Mouse (Mus musculus) limb, embryonic 11.5 days (tissue): ENCODE measurements around the gene Man2a2. TPM values are rescaled to one million over a fixed set of nuclear protein-coding genes. Genes with fewer than 3 reads are reported as not detected.

Experiments used
- ATAC-seq: fragments of 200-750 bp; cut with Nextera tagmentation; 2 replicates; pipeline ENCODE4 v1.8.0; 2017; ENCODE audit warnings: low read depth; ENCODE audit not compliant: insufficient number of reproducible peaks, low FRiP score, low TSS enrichment
- DNase-seq: peaks from one replicate; pipeline ENCODE4 v3.0.0-alpha.2; 2015; ENCODE audit warnings: low spot score
- H3K27ac ChIP-seq: fragments of 300-500 bp; sonication (generic); replicated peaks from 2 replicates; pipeline ENCODE4 v1.5.1; 2014; ENCODE audit warnings: low read depth, mild to moderate bottlenecking, low read length
- H3K27me3 ChIP-seq: fragments of 300-500 bp; sonication (generic); 2 replicates; pipeline ENCODE4 v1.6.1; 2014; ENCODE audit warnings: mild to moderate bottlenecking, low read length, mixed read lengths; ENCODE audit not compliant: control insufficient read depth, insufficient read depth
- H3K36me3 ChIP-seq: fragments of 300-500 bp; sonication (generic); 2 replicates; pipeline ENCODE4 v1.6.1; 2014; ENCODE audit warnings: mild to moderate bottlenecking, low read length, moderate library complexity, mixed read lengths; ENCODE audit not compliant: control insufficient read depth, insufficient read depth
- H3K4me1 ChIP-seq: fragments of 300-500 bp; sonication (generic); 2 replicates; pipeline ENCODE4 v1.6.1; 2014; ENCODE audit warnings: low read length, mixed read lengths; ENCODE audit not compliant: control insufficient read depth, insufficient read depth
- H3K4me2 ChIP-seq: fragments of 300-500 bp; sonication (generic); 2 replicates; pipeline ENCODE4 v1.6.1; 2014; ENCODE audit warnings: low read depth, mild to moderate bottlenecking, moderate library complexity; ENCODE audit not compliant: severe bottlenecking
- H3K4me3 ChIP-seq: fragments of 300-500 bp; sonication (generic); 2 replicates; pipeline ENCODE4 v1.5.1; 2014; ENCODE audit warnings: low read depth, low read length
- H3K9ac ChIP-seq: fragments of 300-500 bp; sonication (generic); 2 replicates; pipeline ENCODE4 v1.6.1; 2014; ENCODE audit warnings: mild to moderate bottlenecking, low read length
- H3K9me3 ChIP-seq: fragments of 300-500 bp; sonication (generic); 2 replicates; pipeline ENCODE4 v1.6.1; 2016; ENCODE audit warnings: low read length; ENCODE audit not compliant: control insufficient read depth
- WGBS: fragments of 180-500 bp; shearing (Covaris S2); extraction: QIAGEN DNeasy Blood & Tissue Kit; methylation state at CpG from one replicate; pipeline ENCODE4 v1.1.7; 2014; 5-methylcytosine and 5-hydroxymethylcytosine counted together
- polyA plus RNA-seq: library from polyadenylated mRNA; unstranded; fragments of >200 nt; fragmentation: Nextera tagmentation; extraction: Ambion mirVana; gene quantifications from 2 replicates; pipeline ENCODE4 v1.2.1, GENCODE M21; 2014

The Man2a2 gene
- polyA plus RNA-seq, 1 experiment from 2014 or later, result 12.5 TPM

DNA sequence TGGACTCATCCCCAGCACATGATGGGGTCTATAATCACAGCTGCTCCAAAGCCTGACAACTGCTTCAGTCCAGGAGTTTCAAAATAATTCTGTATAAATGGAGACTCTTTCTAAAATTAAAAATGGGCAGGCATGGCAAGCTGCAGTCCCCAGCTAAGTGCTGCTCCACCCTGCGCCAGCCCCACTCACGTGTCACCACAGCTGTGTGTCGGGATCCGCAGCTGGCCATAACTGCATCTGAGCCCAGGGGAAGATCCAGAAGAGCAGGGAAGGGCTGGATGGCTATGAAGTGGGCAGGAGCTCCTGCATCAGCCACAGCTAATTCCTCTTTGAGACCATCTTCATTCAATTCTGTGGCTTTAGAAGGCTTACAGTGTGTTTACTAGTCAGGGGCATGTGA lies 52.5 kb downstream of the Man2a2 start:
- 92% methylated on average over 4 of the region's 4 CpGs for WGBS

DNA sequence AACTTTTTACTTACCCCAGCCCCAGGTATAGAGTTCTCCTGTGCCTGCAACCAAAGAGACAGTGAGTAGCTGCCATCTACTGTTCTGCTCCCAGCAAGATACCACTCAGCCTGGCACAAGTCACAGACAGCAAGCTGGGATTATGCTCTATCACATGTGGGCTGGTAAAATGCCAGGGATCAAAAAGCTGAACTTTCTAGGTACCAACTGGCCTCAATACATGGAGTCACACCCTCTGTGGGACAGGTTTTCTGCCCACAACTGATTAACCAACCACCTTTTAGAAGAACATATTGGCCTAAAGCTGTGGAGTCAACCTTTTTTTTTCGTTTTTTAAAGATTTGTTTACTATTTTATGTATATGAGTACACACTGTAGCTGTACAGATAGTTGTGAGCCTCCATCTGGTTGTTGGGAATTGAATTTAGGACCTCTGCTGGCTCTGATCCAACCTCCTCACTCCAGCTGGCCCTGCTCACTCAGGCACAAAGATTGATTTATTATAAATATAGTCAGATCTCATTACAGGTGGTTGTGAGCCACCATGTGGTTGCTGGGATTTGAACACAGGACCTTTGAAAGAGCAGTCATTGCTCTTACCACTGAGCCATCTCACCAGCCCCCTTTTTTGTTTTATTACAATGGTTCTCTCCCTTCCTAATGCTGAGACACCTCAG lies 53.6 kb downstream of the Man2a2 start:
- Histone ChIP-seq H3K4me2 (no peak overlapping the region), H3K36me3 (peaks cover 21% of the 10 kb centered on the region), H3K9me3 (no peaks in the 10 kb centered on the region), H3K9ac (no peak overlapping the region), H3K4me1 (no peaks in the 10 kb centered on the region), H3K27me3 (no peaks in the 10 kb centered on the region), H3K4me3 (no peak overlapping the region), H3K27ac (no peak overlapping the region)
- DNase-seq (no peak), ATAC-seq (no peak)
- WGBS, result 70% methylated on average over 1 of the region's 1 CpGs

More for the DNA sequence above, 52.5 kb downstream of the Man2a2 start:
- no peak for ATAC-seq
- Histone ChIP-seq H3K9me3 (no peaks in the 10 kb centered on the region), H3K4me1 (peaks cover 6% of the 10 kb centered on the region), H3K27me3 (no peaks in the 10 kb centered on the region), H3K36me3 (peaks cover 15% of the 10 kb centered on the region), H3K4me2 (no peak overlapping the region), H3K9ac (no peak overlapping the region), H3K4me3 (no peak overlapping the region), H3K27ac (no peak overlapping the region)
- no peak for DNase-seq

DNA sequence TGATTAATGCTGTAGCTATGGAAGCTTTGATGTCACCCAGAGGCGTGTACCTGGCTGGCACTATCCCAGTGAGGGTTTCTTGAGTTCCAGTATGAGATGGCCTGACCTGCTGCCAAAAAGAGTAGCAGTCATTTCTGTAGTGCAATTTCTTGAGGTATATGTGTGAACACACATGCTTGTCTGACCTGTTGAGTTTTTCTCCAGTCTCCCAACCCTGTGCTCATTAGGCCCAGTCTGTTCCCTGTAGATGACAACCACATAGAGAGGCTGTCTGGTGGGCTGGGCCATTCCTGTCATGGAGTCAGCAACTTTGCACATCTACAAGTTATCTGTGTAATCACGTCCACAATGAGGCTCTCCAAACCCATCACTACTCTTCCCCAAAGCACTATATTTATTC lies 55.4 kb downstream of the Man2a2 start:
- DNase-seq (no peak), ATAC-seq (no peak)
- no peak overlapping the region for H3K4me3 ChIP-seq
- H3K9ac ChIP-seq, result no peak overlapping the region
- 84% methylated on average over 2 of the region's 2 CpGs for WGBS
- no peaks in the 10 kb centered on the region for H3K27me3 ChIP-seq
- peaks cover 27% of the 10 kb centered on the region for H3K36me3 ChIP-seq
- no peaks in the 10 kb centered on the region for H3K9me3 ChIP-seq
- H3K27ac ChIP-seq, result no peak overlapping the region
- no peak overlapping the region for H3K4me2 ChIP-seq
- no peaks in the 10 kb centered on the region for H3K4me1 ChIP-seq

DNA sequence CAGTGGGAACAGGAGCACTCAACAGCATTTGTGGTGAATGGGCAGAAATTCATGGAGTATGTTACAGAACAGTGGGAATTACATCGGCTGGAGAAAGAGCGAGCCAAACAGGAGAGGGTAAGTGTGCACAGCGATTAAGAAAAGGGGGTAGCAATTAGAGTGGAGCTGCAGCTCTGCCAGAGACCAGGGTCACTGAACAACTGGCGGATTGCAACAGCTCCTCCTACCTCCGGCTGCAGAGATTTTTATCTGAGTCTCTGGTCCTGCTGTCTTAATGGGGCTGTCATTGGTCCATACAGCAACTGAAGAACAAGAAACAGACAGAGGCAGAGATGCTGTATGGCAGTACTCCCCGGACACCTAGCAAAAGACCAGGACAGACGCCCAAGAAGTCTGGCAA lies 60.4 kb downstream of the Man2a2 start:
- no peaks in the 10 kb centered on the region for H3K27me3 ChIP-seq
- no peak for DNase-seq
- H3K27ac ChIP-seq, result no peak overlapping the region
- peaks cover 40% of the 10 kb centered on the region for H3K36me3 ChIP-seq
- no peak overlapping the region for H3K4me2 ChIP-seq
- no peak overlapping the region for H3K9ac ChIP-seq
- no peaks in the 10 kb centered on the region for H3K9me3 ChIP-seq
- no peaks in the 10 kb centered on the region for H3K4me1 ChIP-seq
- ATAC-seq, result no peak
- 83% methylated on average over 7 of the region's 7 CpGs for WGBS
- no peak overlapping the region for H3K4me3 ChIP-seq

DNA sequence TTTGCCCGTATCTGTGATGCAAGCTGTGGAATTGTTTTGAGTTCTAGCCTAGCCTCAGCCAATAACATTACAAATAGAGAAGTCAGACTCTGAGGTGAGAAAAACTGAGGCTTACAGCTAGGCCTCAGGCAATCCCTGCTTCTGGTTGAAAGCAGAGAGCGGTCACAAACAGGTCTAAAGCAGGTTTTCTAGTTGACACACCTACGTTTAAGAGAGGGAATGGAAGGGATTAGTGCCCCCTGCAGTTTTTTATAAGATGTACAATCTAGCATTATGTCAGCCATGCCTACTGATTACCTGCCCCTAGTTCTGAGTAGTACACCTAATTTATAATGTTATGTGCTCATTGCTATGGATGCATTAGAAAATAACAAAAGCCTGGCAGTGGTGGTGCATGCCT lies 63.4 kb downstream of the Man2a2 start:
- DNase-seq, result no peak
- Histone ChIP-seq H3K36me3 (peaks cover 34% of the 10 kb centered on the region), H3K4me2 (no peak overlapping the region), H3K4me3 (no peak overlapping the region), H3K27me3 (no peaks in the 10 kb centered on the region), H3K9me3 (no peaks in the 10 kb centered on the region), H3K9ac (no peak overlapping the region), H3K27ac (no peak overlapping the region), H3K4me1 (no peaks in the 10 kb centered on the region)
- 88% methylated on average over 3 of the region's 3 CpGs for WGBS
- ATAC-seq, result no peak

DNA sequence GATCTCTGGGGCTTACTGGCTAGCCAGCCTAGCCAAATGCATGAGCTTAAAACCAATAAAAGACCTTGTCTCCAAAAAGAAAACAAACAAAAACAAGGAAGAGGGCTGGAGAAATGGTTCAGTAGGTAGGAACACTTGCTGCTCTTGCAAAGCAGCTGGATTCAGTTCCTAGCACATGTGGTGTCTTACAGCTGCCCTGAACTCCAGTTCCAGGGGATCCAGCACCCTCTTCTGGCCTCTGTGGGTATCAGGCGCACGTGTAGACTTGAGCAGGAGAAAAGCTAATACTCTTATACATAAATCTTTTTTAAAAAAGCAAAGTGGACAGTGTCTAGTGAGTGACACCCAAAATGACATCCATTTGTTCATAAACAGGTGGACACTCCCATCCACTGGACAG lies 69.7 kb downstream of the Man2a2 start:
- no peaks in the 10 kb centered on the region for H3K27me3 ChIP-seq
- 83% methylated on average over 2 of the region's 2 CpGs for WGBS
- H3K36me3 ChIP-seq, result peaks cover 22% of the 10 kb centered on the region
- DNase-seq (no peak), ATAC-seq (no peak)
- no peak overlapping the region for H3K4me2 ChIP-seq
- no peak overlapping the region for H3K9ac ChIP-seq
- H3K27ac ChIP-seq, result no peak overlapping the region
- H3K9me3 ChIP-seq, result no peaks in the 10 kb centered on the region
- H3K4me1 ChIP-seq, result no peaks in the 10 kb centered on the region
- H3K4me3 ChIP-seq, result no peak overlapping the region

DNA sequence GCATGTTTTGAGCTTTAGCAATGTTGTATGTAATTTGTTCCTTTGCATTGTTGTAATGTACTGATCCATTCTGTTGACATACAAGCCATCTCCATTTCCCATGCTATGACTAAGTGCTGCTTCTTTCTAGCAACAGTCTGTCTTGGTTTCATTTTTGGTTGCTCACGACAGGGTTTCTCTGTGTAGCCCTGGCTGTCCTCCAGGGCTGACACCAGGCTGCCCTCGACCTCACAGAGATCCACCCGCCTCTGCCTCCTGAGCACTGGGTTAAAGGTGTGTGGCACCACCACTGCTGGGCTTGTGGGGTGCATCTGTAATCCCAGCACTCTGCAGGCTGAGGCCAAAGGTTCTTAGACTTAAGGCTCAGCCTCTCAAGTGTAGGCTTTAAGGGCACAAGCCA lies 71.6 kb downstream of the Man2a2 start:
- no peak overlapping the region for H3K4me2 ChIP-seq
- WGBS, result 92% methylated on average over 3 of the region's 3 CpGs
- no peak overlapping the region for H3K4me3 ChIP-seq
- no peaks in the 10 kb centered on the region for H3K4me1 ChIP-seq
- H3K27ac ChIP-seq, result no peak overlapping the region
- peaks cover 14% of the 10 kb centered on the region for H3K36me3 ChIP-seq
- no peak for ATAC-seq
- no peak overlapping the region for H3K9ac ChIP-seq
- H3K27me3 ChIP-seq, result no peaks in the 10 kb centered on the region
- DNase-seq, result no peak
- no peaks in the 10 kb centered on the region for H3K9me3 ChIP-seq
